Mouse (Mus musculus) neural tube, embryonic 12.5 days (tissue): ENCODE data around the gene Psmb6. TPM values are rescaled to one million over a fixed set of nuclear protein-coding genes. Genes with fewer than 3 reads are reported as not detected.
"Not testable (repeated sequence)": the region's sequence is repeated elsewhere in the genome, so short reads cannot be mapped to it uniquely, and the experiment has no call there.

Source experiments
- ATAC-seq: fragments of 200-750 bp; cut with Nextera tagmentation; 2 replicates; pipeline ENCODE4 v1.8.0; 2017; ENCODE audit warnings: low read depth, mild to moderate bottlenecking, moderate TSS enrichment, moderate library complexity; ENCODE audit not compliant: low FRiP score
- H3K27ac ChIP-seq: fragments of 300-500 bp; sonication (generic); 2 replicates; pipeline ENCODE4 v1.5.1; 2016
- H3K27me3 ChIP-seq: fragments of 300-500 bp; sonication (generic); replicated peaks from 2 replicates; pipeline ENCODE4 v1.6.1; 2016; ENCODE audit warnings: mild to moderate bottlenecking
- H3K36me3 ChIP-seq: fragments of 300-500 bp; sonication (generic); 2 replicates; pipeline ENCODE4 v1.6.1; 2016; ENCODE audit warnings: mild to moderate bottlenecking
- H3K4me1 ChIP-seq: fragments of 300-500 bp; sonication (generic); 2 replicates; pipeline ENCODE4 v1.6.1; 2016
- H3K4me2 ChIP-seq: fragments of 300-500 bp; sonication (generic); replicated peaks from 2 replicates; pipeline ENCODE4 v1.6.1; 2016; ENCODE audit warnings: mild to moderate bottlenecking
- H3K4me3 ChIP-seq: fragments of 300-500 bp; sonication (generic); 2 replicates; pipeline ENCODE4 v1.5.1; 2016
- H3K9ac ChIP-seq: fragments of 300-500 bp; sonication (generic); 2 replicates; pipeline ENCODE4 v1.6.1; 2016; ENCODE audit warnings: mild to moderate bottlenecking
- H3K9me3 ChIP-seq: fragments of 300-500 bp; sonication (generic); 2 replicates; pipeline ENCODE4 v1.6.1; 2016; ENCODE audit warnings: mild to moderate bottlenecking
- WGBS: fragments of 180-500 bp; shearing (Covaris S2); methylation state at CpG from one replicate; pipeline ENCODE4 v1.1.7; 2016; 5-methylcytosine and 5-hydroxymethylcytosine counted together
- polyA plus RNA-seq: library from polyadenylated mRNA; unstranded; fragments of >200 nt; fragmentation: Nextera tagmentation; extraction: Ambion mirVana; gene quantifications from 2 replicates; pipeline ENCODE4 v1.2.1, GENCODE M21; 2016

Gene Psmb6
- polyA plus RNA-seq, 1 experiment from 2014 or later: 779 TPM

- 69% methylated on average over 2 of the region's 2 CpGs for WGBS
Measured at GRCm38 (mm10) chr11:70511242-70511641, 13.9 kb upstream of the Psmb6 start.

GRCm38 (mm10) chr11:70511825-70512224 is 13.3 kb upstream of the Psmb6 start:
- Histone ChIP-seq H3K36me3 (no peaks in the 10 kb centered on the region), H3K9ac (no peak overlapping the region), H3K4me3 (no peak overlapping the region), H3K4me1 (peaks cover 7% of the 10 kb centered on the region; the same call in 1 of the 2 replicates), H3K27me3 (no peaks in the 10 kb centered on the region), H3K27ac (no peak overlapping the region), H3K4me2 (no peak overlapping the region), H3K9me3 (no peaks in the 10 kb centered on the region)
- 89% methylated on average over 7 of the region's 7 CpGs for WGBS
- no peak for ATAC-seq

More at GRCm38 (mm10) chr11:70511242-70511641, 13.9 kb upstream of the Psmb6 start:
- Histone ChIP-seq H3K4me1 (peaks cover 7% of the 10 kb centered on the region; the same call in 1 of the 2 replicates), H3K4me2 (no peak overlapping the region), H3K27me3 (no peaks in the 10 kb centered on the region), H3K4me3 (no peak overlapping the region), H3K27ac (no peak overlapping the region), H3K9me3 (no peaks in the 10 kb centered on the region), H3K9ac (no peak overlapping the region), H3K36me3 (no peaks in the 10 kb centered on the region)
- ATAC-seq: no peak

- no peak for ATAC-seq
- no peak overlapping the region for H3K27ac ChIP-seq
- no peak overlapping the region for H3K4me2 ChIP-seq
- no peaks in the 10 kb centered on the region for H3K9me3 ChIP-seq
- peaks cover 7% of the 10 kb centered on the region; the same call in 1 of the 2 replicates for H3K4me1 ChIP-seq
- no peak overlapping the region for H3K4me3 ChIP-seq
- no peaks in the 10 kb centered on the region for H3K36me3 ChIP-seq
- 84% methylated on average over 7 of the region's 7 CpGs for whole genome bisulfite sequencing
- H3K27me3 ChIP-seq: no peaks in the 10 kb centered on the region
- H3K9ac ChIP-seq: no peak overlapping the region
Measured at GRCm38 (mm10) chr11:70512709-70513342, 12.3 kb upstream of the Psmb6 start.

- no peak overlapping the region for H3K4me3 ChIP-seq
- ATAC-seq: no peak
- H3K27me3 ChIP-seq: no peaks in the 10 kb centered on the region
- H3K27ac ChIP-seq: no peak overlapping the region
- 56% methylated on average over 11 of the region's 11 CpGs for WGBS
- H3K4me2 ChIP-seq: no peak overlapping the region
- H3K36me3 ChIP-seq: no peaks in the 10 kb centered on the region
- H3K4me1 ChIP-seq: peaks cover 7% of the 10 kb centered on the region; the same call in 1 of the 2 replicates
- no peak overlapping the region for H3K9ac ChIP-seq
- H3K9me3 ChIP-seq: no peaks in the 10 kb centered on the region
Measured at GRCm38 (mm10) chr11:70513520-70513919, 11.6 kb upstream of the Psmb6 start.

- H3K27me3 ChIP-seq: peaks cover 1% of the 10 kb centered on the region; the same call in 1 of the 2 replicates
- H3K4me3 ChIP-seq: no peak within 1 kb of the TSS
- no peaks in the 10 kb centered on the region for H3K9me3 ChIP-seq
- no peak within 1 kb of the TSS for H3K4me2 ChIP-seq
- H3K9ac ChIP-seq: no peak within 1 kb of the TSS
- no peak within 1 kb of the TSS for H3K27ac ChIP-seq
- H3K4me1 ChIP-seq: peaks cover 7% of the 10 kb centered on the region; the same call in 1 of the 2 replicates
- ATAC-seq: no peak
- H3K36me3 ChIP-seq: no peaks in the 10 kb centered on the region
- 87% methylated on average over 7 of the region's 7 CpGs for WGBS
Measured at GRCm38 (mm10) chr11:70514288-70514687, 10.9 kb upstream of the Psmb6 start, which contains the start of gene Vmo1. TSS of gene Vmo1 (minus strand) at chr11:70514616.

GRCm38 (mm10) chr11:70516352-70516751 is 8.8 kb upstream of the Psmb6 start:
- Histone ChIP-seq H3K4me1 (peaks cover 10% of the 10 kb centered on the region), H3K4me2 (no peak overlapping the region), H3K36me3 (no peaks in the 10 kb centered on the region), H3K9me3 (no peaks in the 10 kb centered on the region), H3K27me3 (peaks cover 10% of the 10 kb centered on the region), H3K9ac (no peak overlapping the region), H3K27ac (no peak overlapping the region), H3K4me3 (no peak overlapping the region)
- 38% methylated on average over 2 of the region's 2 CpGs for WGBS
- no peak for ATAC-seq

GRCm38 (mm10) chr11:70518436-70518835 is 6.7 kb upstream of the Psmb6 start:
- H3K27me3 ChIP-seq: peaks cover 10% of the 10 kb centered on the region
- H3K4me2 ChIP-seq: no peak overlapping the region
- no peak overlapping the region for H3K9ac ChIP-seq
- no peak for ATAC-seq
- WGBS: 71% methylated on average over 1 of the region's 1 CpGs
- H3K27ac ChIP-seq: no peak overlapping the region
- no peaks in the 10 kb centered on the region for H3K9me3 ChIP-seq
- H3K36me3 ChIP-seq: no peaks in the 10 kb centered on the region
- H3K4me3 ChIP-seq: no peak overlapping the region
- H3K4me1 ChIP-seq: peaks cover 10% of the 10 kb centered on the region

GRCm38 (mm10) chr11:70518923-70519322 is 6.2 kb upstream of the Psmb6 start, which contains the start of gene Gltpd2:
TSS of gene Gltpd2 (plus strand) at chr11:70519196.
- H3K36me3 ChIP-seq: no peaks in the 10 kb centered on the region

GRCm38 (mm10) chr11:70520178-70520769 is 4.9 kb upstream of the Psmb6 start:
- Histone ChIP-seq H3K36me3 (no peaks in the 10 kb centered on the region), H3K27me3 (peaks cover 10% of the 10 kb centered on the region), H3K27ac (no peak overlapping the region), H3K4me1 (peaks cover 10% of the 10 kb centered on the region), H3K4me3 (peak overlapping the region; percentile 7; the same call in 1 of the 2 replicates), H3K9ac (peak overlapping the region; percentile 57), H3K4me2 (peak overlapping the region; percentile 55), H3K9me3 (no peaks in the 10 kb centered on the region)
- WGBS: 15% methylated on average over 41 of the region's 41 CpGs
- ATAC-seq: peak; percentile 52

More at GRCm38 (mm10) chr11:70518923-70519322, 6.2 kb upstream of the Psmb6 start, which contains the start of gene Gltpd2:
- no peaks in the 10 kb centered on the region for H3K9me3 ChIP-seq
- H3K27ac ChIP-seq: no peak within 1 kb of the TSS
- peak within 1 kb of the TSS; percentile 55 for H3K4me2 ChIP-seq
- H3K4me3 ChIP-seq: peak within 1 kb of the TSS; percentile 7; the same call in 1 of the 2 replicates
- peaks cover 10% of the 10 kb centered on the region for H3K4me1 ChIP-seq
- H3K27me3 ChIP-seq: peaks cover 10% of the 10 kb centered on the region
- peak within 1 kb of the TSS; percentile 57 for H3K9ac ChIP-seq
- WGBS: 72% methylated on average over 10 of the region's 10 CpGs
- no peak for ATAC-seq

GRCm38 (mm10) chr11:70523306-70523989 is 1.7 kb upstream of the Psmb6 start:
- H3K9ac ChIP-seq, H3K27me3 ChIP-seq, H3K4me3 ChIP-seq, ATAC-seq, H3K4me2 ChIP-seq, H3K27ac ChIP-seq, H3K9me3 ChIP-seq: not testable (repeated sequence)
- Histone ChIP-seq H3K36me3 (peaks cover 22% of the 10 kb centered on the region), H3K4me1 (peaks cover 19% of the 10 kb centered on the region)
- 89% methylated on average over 8 of the region's 8 CpGs for WGBS

- WGBS: 7% methylated on average over 8 of the region's 8 CpGs
- H3K9ac ChIP-seq: no peak overlapping the region
- H3K27me3 ChIP-seq: peaks cover 3% of the 10 kb centered on the region; the same call in 1 of the 2 replicates
- H3K4me1 ChIP-seq: peaks cover 19% of the 10 kb centered on the region
- peak overlapping the region; percentile 16; the same call in 1 of the 2 replicates for H3K4me3 ChIP-seq
- H3K27ac ChIP-seq: no peak overlapping the region
- ATAC-seq: peak; percentile 33
- peak overlapping the region; percentile 77 for H3K4me2 ChIP-seq
- peaks cover 31% of the 10 kb centered on the region for H3K36me3 ChIP-seq
- no peaks in the 10 kb centered on the region for H3K9me3 ChIP-seq
Measured at GRCm38 (mm10) chr11:70524782-70525181, 385 bp upstream of the Psmb6 start.

GRCm38 (mm10) chr11:70525726-70526125 is 559 bp downstream of the Psmb6 start:
- Histone ChIP-seq H3K4me3 (peak overlapping the region; percentile 72), H3K27ac (no peak overlapping the region), H3K27me3 (no peaks in the 10 kb centered on the region), H3K36me3 (peaks cover 31% of the 10 kb centered on the region), H3K9ac (peak overlapping the region; percentile 72), H3K4me2 (peak overlapping the region; percentile 77), H3K4me1 (peaks cover 10% of the 10 kb centered on the region), H3K9me3 (no peaks in the 10 kb centered on the region)
- no peak for ATAC-seq
- 3% methylated on average over 12 of the region's 12 CpGs for WGBS
